Mouse (Mus musculus) hindbrain, postnatal 0 days (tissue): ENCODE measurements at regions not wholly inside any gene's neighbourhood (a gene's known extent, or its start where the extent isn't known, plus 50 kb on each side); places are given as distances from the start of the nearest gene placed in this dataset.

ENCODE experiments used
- ATAC-seq: fragments of 200-750 bp; cut with Nextera tagmentation; 2 replicates; pipeline ENCODE4 v1.8.0; 2017; ENCODE audit warnings: mild to moderate bottlenecking, moderate TSS enrichment, moderate library complexity
- DNase-seq: peaks from one replicate; pipeline ENCODE4 v3.0.0-alpha.2; 2015; ENCODE audit warnings: low spot score
- H3K27ac ChIP-seq: fragments of 300-500 bp; sonication (generic); 2 replicates; pipeline ENCODE4 v1.5.1; 2014; ENCODE audit warnings: mild to moderate bottlenecking
- H3K27me3 ChIP-seq: fragments of 300-500 bp; sonication (generic); 2 replicates; pipeline ENCODE4 v1.6.1; 2014; ENCODE audit warnings: low read length, mixed read lengths; ENCODE audit not compliant: insufficient read depth
- H3K36me3 ChIP-seq: fragments of 300-500 bp; sonication (generic); 2 replicates; pipeline ENCODE4 v1.6.1; 2014; ENCODE audit warnings: low read length, mixed read lengths; ENCODE audit not compliant: insufficient read depth
- H3K4me1 ChIP-seq: fragments of 300-500 bp; sonication (generic); 2 replicates; pipeline ENCODE4 v1.6.1; 2014; ENCODE audit warnings: antibody characterized with exemption, low read length, mixed read lengths; ENCODE audit not compliant: insufficient read depth
- H3K4me2 ChIP-seq: fragments of 300-500 bp; sonication (generic); 2 replicates; pipeline ENCODE4 v1.6.1; 2014; ENCODE audit warnings: low read depth, mild to moderate bottlenecking, low read length, moderate library complexity, mixed read lengths
- H3K4me3 ChIP-seq: fragments of 300-500 bp; sonication (generic); 2 replicates; pipeline ENCODE4 v1.5.1; 2014; ENCODE audit warnings: low read length
- H3K9ac ChIP-seq: fragments of 300-500 bp; sonication (generic); replicated peaks from 2 replicates; pipeline ENCODE4 v1.6.1; 2014; ENCODE audit warnings: mild to moderate bottlenecking, low read length, moderate library complexity, mixed read lengths
- H3K9me3 ChIP-seq: fragments of 300-500 bp; sonication (generic); 2 replicates; pipeline ENCODE4 v1.6.1; 2016; ENCODE audit warnings: low read length, mixed read lengths
- CTCF ChIP-seq: IDR thresholded peaks from 2 replicates; pipeline ENCODE4 v1.5.1; 2016; ENCODE audit warnings: antibody characterized with exemption, control low read depth, low read depth
- WGBS: fragments of 180-500 bp; shearing (Covaris S2); extraction: QIAGEN DNeasy Blood & Tissue Kit; methylation state at CpG from one replicate; pipeline ENCODE4 v1.1.7; 2014; 5-methylcytosine and 5-hydroxymethylcytosine counted together

DNA sequence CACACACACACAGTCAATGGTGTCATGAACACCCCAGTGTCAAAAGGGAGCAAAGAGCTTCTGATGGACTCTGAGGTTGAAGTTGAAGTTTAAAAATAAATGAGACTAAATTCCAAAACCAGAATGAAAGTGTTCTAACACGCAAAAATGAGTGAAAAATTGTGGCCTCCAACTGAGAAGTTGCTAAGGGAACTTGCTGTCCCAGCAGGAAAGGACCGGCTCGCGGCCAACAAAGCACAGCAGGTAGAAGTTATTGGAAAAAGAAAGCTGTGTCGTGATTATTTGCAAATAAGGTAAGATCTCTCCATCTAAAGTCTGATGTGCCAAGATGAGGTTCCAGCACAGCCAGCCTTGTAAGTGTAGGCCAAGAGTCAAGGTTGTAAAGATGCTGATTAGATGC, 169.7 kb downstream of the Nrp2 start:
- H3K36me3 ChIP-seq, result no peaks in the 10 kb centered on the region
- no peak for TF ChIP-seq CTCF
- no peak overlapping the region for H3K4me2 ChIP-seq
- DNase-seq, result no peak
- 57% methylated on average over 5 of the region's 5 CpGs for WGBS
- no peaks in the 10 kb centered on the region for H3K4me1 ChIP-seq
- no peak overlapping the region for H3K9ac ChIP-seq
- H3K9me3 ChIP-seq, result no peaks in the 10 kb centered on the region
- ATAC-seq, result no peak
- no peak overlapping the region for H3K4me3 ChIP-seq
- no peak overlapping the region for H3K27ac ChIP-seq
- no peaks in the 10 kb centered on the region for H3K27me3 ChIP-seq

DNA sequence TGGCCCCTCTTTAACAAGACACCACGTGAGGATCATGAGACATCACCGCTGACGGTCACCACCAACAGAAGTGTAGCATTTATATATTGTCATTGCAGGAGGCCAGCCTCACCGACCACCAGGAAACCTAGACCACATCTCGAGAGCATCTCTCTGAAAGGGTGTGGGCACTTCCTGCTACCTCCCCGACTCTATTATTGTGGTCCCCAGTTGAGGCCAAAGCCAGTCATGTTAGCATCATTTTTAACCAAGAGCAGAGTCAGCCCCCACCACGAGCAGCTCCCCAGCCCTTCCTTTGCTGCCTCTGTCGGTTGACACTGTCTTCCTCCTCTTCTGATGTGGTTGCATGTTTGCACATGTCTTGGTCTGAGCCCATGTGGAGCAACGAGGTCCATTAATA, 172.5 kb downstream of the Nrp2 start:
- DNase-seq (no peak), ATAC-seq (no peak)
- Histone ChIP-seq H3K9ac (no peak overlapping the region), H3K9me3 (no peaks in the 10 kb centered on the region), H3K27ac (no peak overlapping the region), H3K4me1 (no peaks in the 10 kb centered on the region), H3K36me3 (no peaks in the 10 kb centered on the region), H3K27me3 (no peaks in the 10 kb centered on the region), H3K4me2 (no peak overlapping the region), H3K4me3 (no peak overlapping the region)
- TF ChIP-seq CTCF, result no peak
- WGBS, result 73% methylated on average over 9 of the region's 9 CpGs

DNA sequence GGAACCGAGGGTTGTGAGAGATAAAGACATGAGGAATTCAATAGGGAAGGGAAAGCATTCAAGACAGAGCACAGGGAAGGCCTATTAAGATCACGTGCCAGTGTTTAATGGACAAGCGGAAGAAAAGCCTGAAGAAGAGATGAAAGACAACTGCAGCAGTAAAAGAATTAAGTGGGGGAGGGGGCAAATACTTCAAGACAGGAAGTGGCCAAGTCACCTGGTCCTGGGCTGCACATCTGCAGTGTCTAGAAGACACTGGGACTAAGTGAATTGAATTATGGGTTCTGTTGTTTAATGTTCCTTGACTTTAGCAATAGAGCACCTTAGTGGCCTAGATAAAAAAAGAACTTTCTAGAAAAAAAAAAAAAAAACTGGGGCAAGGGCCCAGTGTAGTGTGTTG, 173.6 kb downstream of the Nrp2 start:
- WGBS, result 70% methylated on average over 3 of the region's 3 CpGs
- Histone ChIP-seq H3K36me3 (no peaks in the 10 kb centered on the region), H3K4me1 (no peaks in the 10 kb centered on the region), H3K9ac (no peak overlapping the region), H3K4me2 (no peak overlapping the region), H3K27ac (no peak overlapping the region), H3K27me3 (no peaks in the 10 kb centered on the region), H3K9me3 (no peaks in the 10 kb centered on the region), H3K4me3 (no peak overlapping the region)
- DNase-seq (no peak), ATAC-seq (no peak)
- no peak for TF ChIP-seq CTCF

DNA sequence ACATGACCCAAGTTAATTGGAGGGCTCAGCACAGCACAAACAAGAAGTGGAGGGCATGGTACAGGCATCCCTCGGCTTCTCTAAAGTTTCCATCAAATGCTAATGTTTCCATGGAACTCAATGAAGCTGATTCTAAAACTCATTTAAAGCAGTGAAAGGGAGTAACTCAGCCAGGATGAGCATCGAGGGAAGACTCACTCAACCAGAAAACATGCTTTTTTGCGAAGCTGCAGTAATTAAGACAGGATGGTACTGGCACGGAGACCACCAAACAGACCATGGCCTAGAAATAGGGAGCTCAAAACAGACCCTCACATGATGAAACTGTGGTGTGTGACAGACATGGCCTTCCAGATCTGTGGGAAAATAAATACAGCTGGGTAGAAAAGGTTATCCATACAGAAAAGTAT, 177.8 kb downstream of the Nrp2 start:
- 0 out of 2 replicates have a peak, but pooled peaks have one; percentile 29 for ATAC-seq
- Histone ChIP-seq H3K4me2 (no peak overlapping the region), H3K4me3 (no peak overlapping the region), H3K36me3 (no peaks in the 10 kb centered on the region), H3K9ac (no peak overlapping the region), H3K4me1 (no peaks in the 10 kb centered on the region), H3K27me3 (no peaks in the 10 kb centered on the region), H3K27ac (no peak overlapping the region), H3K9me3 (no peaks in the 10 kb centered on the region)
- peak; percentile 45 for DNase-seq
- no peak for TF ChIP-seq CTCF
- WGBS, result 24% methylated on average over 4 of the region's 4 CpGs

DNA sequence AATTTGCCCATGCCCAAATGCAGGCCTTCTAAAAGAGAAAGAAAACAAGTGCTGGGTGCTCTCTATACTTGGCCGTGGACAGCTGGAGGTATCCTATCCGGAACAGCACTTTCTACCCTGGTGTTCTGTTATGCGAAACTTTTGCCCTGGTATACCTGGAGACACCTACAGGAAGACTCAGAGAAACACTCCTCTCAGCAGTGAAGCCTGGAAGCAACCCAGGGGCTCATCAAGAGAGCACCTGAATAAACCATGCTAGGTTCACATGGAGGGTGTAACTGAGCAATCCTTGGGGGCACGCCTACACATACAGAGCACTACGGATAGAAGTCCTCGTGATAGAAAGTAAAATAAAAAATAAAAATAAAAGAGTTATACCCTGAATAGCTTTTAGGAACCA, 178.4 kb downstream of the Nrp2 start:
- Histone ChIP-seq H3K36me3 (no peaks in the 10 kb centered on the region), H3K9me3 (no peaks in the 10 kb centered on the region), H3K27me3 (no peaks in the 10 kb centered on the region), H3K27ac (no peak overlapping the region), H3K4me2 (no peak overlapping the region), H3K9ac (no peak overlapping the region), H3K4me1 (no peaks in the 10 kb centered on the region), H3K4me3 (no peak overlapping the region)
- WGBS, result 88% methylated on average over 6 of the region's 6 CpGs
- ATAC-seq, result no peak
- no peak for TF ChIP-seq CTCF
- no peak for DNase-seq

DNA sequence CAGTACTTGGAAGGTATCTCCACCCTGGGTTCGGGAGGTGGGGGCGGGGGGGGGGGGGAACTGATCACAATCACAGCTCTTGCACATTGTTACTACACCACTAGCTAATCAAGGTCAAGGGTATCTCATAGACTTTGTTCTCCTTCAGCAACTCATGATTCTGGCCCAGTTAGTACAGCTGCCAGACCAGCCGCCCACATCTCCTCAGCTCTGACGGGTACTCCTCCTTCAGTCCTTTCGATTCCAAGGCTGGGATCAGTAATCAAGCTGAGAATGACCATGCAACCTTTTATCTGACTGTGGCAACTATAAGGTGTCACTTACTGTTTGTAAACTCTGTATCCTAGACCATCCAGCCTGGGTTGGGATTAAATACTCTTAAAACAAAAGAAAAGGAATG, 178.9 kb downstream of the Nrp2 start:
- DNase-seq, result no peak
- WGBS, result 89% methylated on average over 5 of the region's 5 CpGs
- H3K4me1 ChIP-seq, result no peaks in the 10 kb centered on the region
- TF ChIP-seq CTCF, result no peak
- H3K4me2 ChIP-seq, result no peak overlapping the region
- no peak overlapping the region for H3K27ac ChIP-seq
- no peaks in the 10 kb centered on the region for H3K36me3 ChIP-seq
- no peak overlapping the region for H3K4me3 ChIP-seq
- no peaks in the 10 kb centered on the region for H3K9me3 ChIP-seq
- H3K27me3 ChIP-seq, result no peaks in the 10 kb centered on the region
- no peak for ATAC-seq
- H3K9ac ChIP-seq, result no peak overlapping the region

GRCm38 (mm10) chr1:62884876-62885480, 181.9 kb downstream of the Nrp2 start:
- Histone ChIP-seq H3K9ac (no peak overlapping the region), H3K4me1 (no peaks in the 10 kb centered on the region), H3K27ac (no peak overlapping the region), H3K4me3 (no peak overlapping the region), H3K4me2 (no peak overlapping the region), H3K36me3 (no peaks in the 10 kb centered on the region), H3K9me3 (no peaks in the 10 kb centered on the region), H3K27me3 (no peaks in the 10 kb centered on the region)
- DNase-seq, result peak; percentile 42
- WGBS, result 44% methylated on average over 20 of the region's 20 CpGs
- no peak for TF ChIP-seq CTCF
- no peak for ATAC-seq
